Mouse (Mus musculus) forelimb bud, embryonic 11.5 days (tissue): ENCODE measurements around the gene Shf.

Source experiments
- DNase-seq: peaks from one replicate; pipeline ENCODE4 v3.0.0-alpha.2; 2012; ENCODE audit warnings: low read depth, low spot score

Shf gene

GRCm38 (mm10) chr2:122302574-122303241 lies 66.3 kb downstream of the Shf start:
- peak; percentile 77 for DNase-seq

- DNase-seq: no peak
These were observed 66.9 kb downstream of the Shf start for GRCm38 (mm10) chr2:122301921-122302573.

GRCm38 (mm10) chr2:122301081-122301920 lies 67.7 kb downstream of the Shf start:
- DNase-seq: no peak

GRCm38 (mm10) chr2:122300656-122301020 lies 68.3 kb downstream of the Shf start:
- no peak for DNase-seq

GRCm38 (mm10) chr2:122299911-122300655 lies 68.9 kb downstream of the Shf start:
- DNase-seq: no peak
